Mouse (Mus musculus) MEL (cell line): ENCODE data around the gene Prox1. TPM values are rescaled to one million over a fixed set of nuclear protein-coding genes. Genes with fewer than 3 reads are reported as not detected.

Experiments used
- DNase-seq: peaks from one replicate; pipeline ENCODE4 v3.0.0; 2011; ENCODE audit warnings: low read depth, low spot score
- H3K27ac ChIP-seq: 2 replicates; pipeline ENCODE4 v1.5.1; 2012; ENCODE audit warnings: low read depth, mild to moderate bottlenecking, control low read depth, low read length, moderate library complexity; ENCODE audit not compliant: control insufficient read depth
- H3K27me3 ChIP-seq, 2 experiments: fragments of 150-350 bp in 1 of 2; sonication (generic) in 1 of 2; 2 replicates each; pipeline ENCODE4 v1.6.1; 2012; ENCODE audit warnings: low read length in 2 of 2, mild to moderate bottlenecking in 2 of 2, improper control_type of control experiment in 1 of 2, moderate library complexity in 1 of 2; ENCODE audit not compliant: insufficient read depth in 2 of 2, control insufficient read depth in 1 of 2
- H3K36me3 ChIP-seq, 2 experiments: 2 replicates each; pipeline ENCODE4 v1.6.1; 2012 to 2014; ENCODE audit warnings: low read length in 2 of 2, improper control_type of control experiment in 1 of 2, inconsistent platforms in 1 of 2, mild to moderate bottlenecking in 1 of 2; ENCODE audit not compliant: insufficient read depth in 2 of 2, control insufficient read depth in 1 of 2
- H3K4me1 ChIP-seq, 2 experiments: fragments of 150-350 bp in 1 of 2; sonication (generic) in 1 of 2; 2 replicates each; pipeline ENCODE4 v1.6.1; 2012; ENCODE audit warnings: low read length in 2 of 2, improper control_type of control experiment in 1 of 2, mild to moderate bottlenecking in 1 of 2; ENCODE audit not compliant: insufficient read depth in 2 of 2, control insufficient read depth in 1 of 2
- H3K4me3 ChIP-seq, 2 experiments: fragments of 150-350 bp in 1 of 2; sonication (generic) in 1 of 2; 2 replicates each; pipeline ENCODE4 v1.5.1; 2012; ENCODE audit warnings: low read depth in 2 of 2, low read length in 2 of 2, mild to moderate bottlenecking in 2 of 2, moderate library complexity in 2 of 2, control low read depth in 1 of 2, improper control_type of control experiment in 1 of 2; ENCODE audit not compliant: control insufficient read depth in 1 of 2, insufficient read depth in 1 of 2
- H3K79me2 ChIP-seq: 2 replicates; pipeline ENCODE4 v1.6.1; 2012; ENCODE audit warnings: mild to moderate bottlenecking, low read length, moderate library complexity; ENCODE audit not compliant: control insufficient read depth, poor library complexity, insufficient read depth
- H3K9ac ChIP-seq: 2 replicates; pipeline ENCODE4 v1.6.1; 2012; ENCODE audit warnings: low read depth, mild to moderate bottlenecking, control low read depth, low read length, moderate library complexity; ENCODE audit not compliant: control insufficient read depth, poor library complexity, severe bottlenecking
- H3K9me3 ChIP-seq: fragments of 150-350 bp; sonication (generic); replicated peaks from 2 replicates; pipeline ENCODE4 v1.6.1; 2012; ENCODE audit warnings: mild to moderate bottlenecking, low read length, improper control_type of control experiment, moderate library complexity; ENCODE audit not compliant: insufficient read depth
- CTCF ChIP-seq, 3 experiments: IDR thresholded peaks in 2 of 3; conservative IDR thresholded peaks in 1 of 3; 2 replicates each; pipeline ENCODE4 v1.5.1; 2011 to 2012; ENCODE audit warnings: low read length in 3 of 3, low read depth in 2 of 3, mild to moderate bottlenecking in 2 of 3, improper control_type of control experiment in 1 of 3, inconsistent platforms in 1 of 3, mixed read lengths in 1 of 3, moderate library complexity in 1 of 3; ENCODE audit not compliant: control insufficient read depth in 1 of 3, insufficient read depth in 1 of 3, poor library complexity in 1 of 3, severe bottlenecking in 1 of 3
- EP300 ChIP-seq, 2 experiments: IDR thresholded peaks; 2 replicates each; pipeline ENCODE4 v1.6.1; 2011; ENCODE audit warnings: improper control_type of control experiment in 2 of 2, low read length in 2 of 2, low read depth in 1 of 2, mild to moderate bottlenecking in 1 of 2
- GABPA ChIP-seq: IDR thresholded peaks from 2 replicates; pipeline ENCODE4 v1.6.1; 2012; ENCODE audit warnings: low read depth, mild to moderate bottlenecking, inconsistent platforms, low read length, improper control_type of control experiment, moderate library complexity
- HCFC1 ChIP-seq: IDR thresholded peaks from 2 replicates; pipeline ENCODE4 v1.6.1; 2012; ENCODE audit warnings: low read depth, mild to moderate bottlenecking, inconsistent platforms, low read length, improper control_type of control experiment, moderate library complexity
- JUND ChIP-seq: IDR thresholded peaks from 2 replicates; pipeline ENCODE4 v1.6.1; 2011; ENCODE audit warnings: low read depth, mild to moderate bottlenecking, improper control_type of control experiment, low read length
- MAX ChIP-seq: IDR thresholded peaks from 2 replicates; pipeline ENCODE4 v1.6.1; 2011; ENCODE audit warnings: low read length, improper control_type of control experiment
- NELFE ChIP-seq: IDR thresholded peaks from 2 replicates; pipeline ENCODE4 v1.6.1; 2011; ENCODE audit warnings: low read depth, low read length, improper control_type of control experiment
- NRF1 ChIP-seq: IDR thresholded peaks from 2 replicates; pipeline ENCODE4 v1.6.1; 2014; ENCODE audit warnings: low read depth, mild to moderate bottlenecking, inconsistent platforms, low read length, improper control_type of control experiment, moderate library complexity; ENCODE audit not compliant: poor library complexity, insufficient read depth, severe bottlenecking
- POLR2AphosphoS2 ChIP-seq: IDR thresholded peaks from 2 replicates; pipeline ENCODE4 v1.6.1; 2011; ENCODE audit warnings: low read length, improper control_type of control experiment
- POLR2AphosphoS5 ChIP-seq: IDR thresholded peaks from 2 replicates; pipeline ENCODE4 v1.6.1; 2012; ENCODE audit warnings: low read depth, borderline replicate concordance, mild to moderate bottlenecking, inconsistent platforms, low read length, moderate library complexity, mixed read lengths
- RAD21 ChIP-seq: IDR thresholded peaks from 2 replicates; pipeline ENCODE4 v1.6.1; 2011; ENCODE audit warnings: mild to moderate bottlenecking, low read depth, low read length, improper control_type of control experiment
- UBTF ChIP-seq: IDR thresholded peaks from 2 replicates; pipeline ENCODE4 v1.6.1; 2012; ENCODE audit warnings: low read depth, mild to moderate bottlenecking, inconsistent platforms, low read length, improper control_type of control experiment, moderate library complexity, borderline replicate concordance; ENCODE audit not compliant: insufficient read depth
- ZNF384 ChIP-seq: IDR thresholded peaks from 2 replicates; pipeline ENCODE4 v1.6.1; 2012; ENCODE audit warnings: low read depth, mild to moderate bottlenecking, inconsistent platforms, low read length, improper control_type of control experiment
- polyA plus RNA-seq, 2 experiments: library from polyadenylated mRNA; stranded (reverse) in 1 of 2; unstranded in 1 of 2; fragments of >175 nt in 1 of 2; fragments of >200 nt in 1 of 2; gene quantifications; 2 replicates each; pipeline versions ENCODE4 v1.2.1 to v1.2.4; 2012; ENCODE audit warnings: low replicate concordance in 2 of 2, low read depth in 1 of 2; ENCODE audit not compliant: insufficient read length in 2 of 2, insufficient read depth in 1 of 2, missing spikeins in 1 of 2
- total RNA-seq: library from RNA; depleted of rRNA; stranded (reverse); fragments of 300-350 nt; gene quantifications from 2 replicates; pipeline ENCODE4 v1.2.3, GENCODE M21; 2012; rRNA removed

Gene Prox1
- total RNA-seq (not detected in 2 replicates), polyA plus RNA-seq (not detected)

DNA sequence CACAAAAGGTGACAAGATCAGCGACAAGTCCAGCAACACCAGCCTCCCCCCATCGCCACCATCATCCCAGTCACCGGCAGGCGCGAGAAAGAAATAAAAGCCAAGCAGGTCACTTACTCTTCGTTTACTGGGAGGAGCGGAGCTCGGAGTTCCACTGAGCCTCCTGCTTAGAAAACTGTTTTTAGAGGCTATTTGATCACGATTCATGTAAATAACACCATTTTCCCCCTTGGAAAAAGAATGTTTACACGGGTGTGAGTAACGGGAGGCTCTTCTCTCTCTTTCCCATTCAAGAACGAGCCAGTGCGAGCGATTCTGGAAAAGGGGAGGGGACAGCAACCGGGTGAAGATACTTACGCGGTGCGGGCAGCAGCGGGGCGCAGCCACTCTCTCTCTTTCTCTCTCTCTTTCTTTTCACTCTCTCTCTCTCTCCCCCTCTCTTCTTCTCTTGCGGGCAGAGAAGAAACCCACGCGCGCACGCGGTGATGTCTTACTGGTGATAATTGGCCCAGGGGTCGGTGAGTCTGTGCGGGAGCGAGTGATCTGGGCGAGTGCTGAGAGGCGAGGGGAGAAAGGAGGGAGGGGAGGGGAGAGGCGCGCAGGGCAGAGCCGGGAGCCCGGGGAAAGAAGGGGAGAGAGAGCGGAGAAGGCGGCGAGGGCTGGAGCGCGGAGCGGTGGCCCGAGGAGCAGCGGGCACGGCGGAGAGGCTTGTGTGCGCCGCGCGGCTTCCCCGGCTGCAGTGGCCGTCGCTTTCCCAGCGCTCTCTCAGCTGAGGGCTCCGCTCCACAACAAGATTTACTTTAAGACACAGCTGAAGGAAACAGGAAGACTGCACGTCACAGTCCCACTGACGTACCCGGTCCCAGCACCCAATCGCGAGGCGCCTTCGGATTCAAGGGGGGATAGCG, at the start of gene Prox1:
Gene Prox1 (minus strand): TSS at position 804 of the 908 bp plus-strand sequence.
- no peaks in the 10 kb centered on the region for H3K27me3 ChIP-seq
- TF ChIP-seq NELFE (no peak), CTCF (IDR thresholded peaks at IDR 0.05 in 2 of 3, conservative IDR thresholded peaks at IDR 0.05 in 1 of 3; ENCODE audit: control insufficient read depth in 1 of 3, insufficient read depth in 1 of 3, low read depth in 2 of 3, low read length in 3 of 3, poor library complexity in 1 of 3, severe bottlenecking in 1 of 3) (no peak), JUND (no peak), UBTF (no peak), ZNF384 (no peak), POLR2AphosphoS5 (no peak), EP300 (IDR thresholded peaks at IDR 0.05; ENCODE audit: low read depth in 1 of 2, low read length in 2 of 2) (no peak), RAD21 (no peak)
- no peak for DNase-seq

GRCm38 (mm10) chr1:190216621-190217020, 46.1 kb upstream of the Prox1 start:
- no peaks in the 10 kb centered on the region for H3K36me3 ChIP-seq
- no peak for TF ChIP-seq RAD21
- no peak for TF ChIP-seq HCFC1
- no peak for TF ChIP-seq GABPA
- no peak for TF ChIP-seq JUND
- no peak for TF ChIP-seq NELFE
- TF ChIP-seq CTCF (IDR thresholded peaks at IDR 0.05 in 2 of 3, conservative IDR thresholded peaks at IDR 0.05 in 1 of 3; ENCODE audit: control insufficient read depth in 1 of 3, insufficient read depth in 1 of 3, low read depth in 2 of 3, low read length in 3 of 3, poor library complexity in 1 of 3, severe bottlenecking in 1 of 3), result no peak
- no peak for TF ChIP-seq POLR2AphosphoS2
- TF ChIP-seq MAX, result no peak
- TF ChIP-seq EP300 (IDR thresholded peaks at IDR 0.05; ENCODE audit: low read depth in 1 of 2, low read length in 2 of 2), result no peak
- TF ChIP-seq NRF1, result no peak
- TF ChIP-seq, all 39 proteins: peak for 0
- Histone ChIP-seq H3K4me1 (no peaks in the 10 kb centered on the region), H3K79me2 (no peaks in the 10 kb centered on the region; the same call in 1 of the 2 replicates), H3K27me3 (no peaks in the 10 kb centered on the region), H3K9ac (no peak overlapping the region), H3K27ac (no peak overlapping the region), H3K4me3 (no peak overlapping the region), H3K9me3 (no peaks in the 10 kb centered on the region)
- no peak for DNase-seq

More for the DNA sequence above, at the start of gene Prox1:
- Histone ChIP-seq H3K4me3 (no peak within 1 kb of the TSS), H3K4me1 (no peaks in the 10 kb centered on the region), H3K36me3 (no peaks in the 10 kb centered on the region), H3K79me2 (no peaks in the 10 kb centered on the region), H3K27ac (no peak within 1 kb of the TSS), H3K9me3 (no peaks in the 10 kb centered on the region), H3K9ac (no peak within 1 kb of the TSS)
